ENCODE assay signal across 8 mouse cellular contexts in genomic region chr1:36303381-36304320, GRCm38 (mm10). TPM values are rescaled to one million over a fixed set of nuclear protein-coding genes. Genes with fewer than 3 reads are reported as not detected.
DNase-seq lines count a peak whose midpoint lies in the region; ATAC-seq and TF ChIP-seq lines count a peak whose summit lies in the region.

No protein-coding gene starts in this region.

- peak; percentile 99 for DNase-seq in NIH3T3 (ENCODE audit: low read depth)
- peak; percentile 70 to 79 for DNase-seq in cerebellum, adult 2 months
- DNase-seq in gastrocnemius, adult 18-20 months (ENCODE audit: low spot score) = peak; percentile 92
- peak; percentile 71 for DNase-seq in hindbrain, embryonic 14.5 days (ENCODE audit: low spot score)
- DNase-seq in left cerebral cortex, adult 11 months (ENCODE audit: low spot score) = peak; percentile 72
- peak; percentile 89 for DNase-seq in lung, postnatal 14 days
- DNase-seq in right cerebral cortex, postnatal 36 days (ENCODE audit: low spot score in 2 of 2) = peak; percentile 81

- peak overlapping the region; percentile 53 for H3K4me3 ChIP-seq in cerebellum, adult 2 months (replicated peaks; ENCODE audit: insufficient read depth, low read depth, low read length)
- peak overlapping the region; percentile 27 for H3K4me3 ChIP-seq in hindbrain, embryonic 14.5 days (replicated peaks; ENCODE audit: low read length)

- peak; percentile 41; the same call in 1 of the 2 replicates for ATAC-seq in hindbrain, embryonic 14.5 days (ENCODE audit: low FRiP score)
- ATAC-seq in inflammation-experienced regulatory T-cells, adult 6 months = no peak

- H3K27me3 ChIP-seq in cerebellum, adult 2 months (ENCODE audit: control insufficient read depth, insufficient read depth, low read length) = no peaks in the 10 kb centered on the region
- peaks cover 4% of the 10 kb centered on the region for H3K27me3 ChIP-seq in hindbrain, embryonic 14.5 days (ENCODE audit: control insufficient read depth, insufficient read depth, low read length)

- TF ChIP-seq POLR2A in cerebellum, adult 2 months (IDR thresholded peaks at IDR 0.05; ENCODE audit: borderline replicate concordance, insufficient read depth, low read length) = no peak

- 9% methylated on average over 30 of the region's 30 CpGs for WGBS in cerebellum, adult 2 months
- WGBS in hindbrain, embryonic 14.5 days = 10% methylated on average over 30 of the region's 30 CpGs

- H3K4me1 ChIP-seq in cerebellum, adult 2 months (ENCODE audit: control insufficient read depth, insufficient read depth, low read length) = 0 out of 2 replicates have a peak, but pooled peaks cover 2% of the 10 kb centered on the region
- peaks cover 11% of the 10 kb centered on the region for H3K4me1 ChIP-seq in hindbrain, embryonic 14.5 days (replicated peaks; ENCODE audit: control insufficient read depth, insufficient read depth, low read length)

- no peaks in the 10 kb centered on the region for H3K9me3 ChIP-seq in hindbrain, embryonic 14.5 days (ENCODE audit: control insufficient read depth, low read length)

- no peak for TF ChIP-seq CTCF in cerebellum, adult 2 months (IDR thresholded peaks at IDR 0.05; ENCODE audit: borderline replicate concordance, insufficient read depth, low read depth, low read length)

- peak overlapping the region; percentile 49 for H3K9ac ChIP-seq in hindbrain, embryonic 14.5 days

- no peak overlapping the region for H3K27ac ChIP-seq in cerebellum, adult 2 months (ENCODE audit: insufficient read depth, low read length)
- no peak overlapping the region for H3K27ac ChIP-seq in hindbrain, embryonic 14.5 days

- H3K4me2 ChIP-seq in hindbrain, embryonic 14.5 days (replicated peaks) = peak overlapping the region; percentile 69

- H3K36me3 ChIP-seq in hindbrain, embryonic 14.5 days (replicated peaks; ENCODE audit: control insufficient read depth, insufficient read depth) = no peaks in the 10 kb centered on the region

RNA-seq across cellular contexts. Expression of gene Arid5a, which starts 3.9 kb away (rescaled TPM):
- polyA plus RNA-seq in cerebellum, adult 2 months (2012; rRNA removed) = 9.9 and 10.7 TPM in 2 replicates
- total RNA-seq in gastrocnemius, adult 18-20 months (2021) = 10 to 100 TPM in 1 of 2 experiments, 1 to 10 TPM in 1; 6.3 to 15.4 TPM
- 4.3 and 5.8 TPM in 2 replicates for polyA plus RNA-seq in hindbrain, embryonic 14.5 days (2014; fragmentation: Nextera tagmentation; extraction: Ambion mirVana)
- 10 to 100 TPM; 75.9 to 89.1 (median 88.6) TPM for polyA plus RNA-seq in inflammation-experienced regulatory T-cells, adult 6 months (2017; shearing (Covaris generic))

RNA-seq across cellular contexts. Expression of gene Neurl3, which starts 29.2 kb away (rescaled TPM):
- polyA plus RNA-seq in cerebellum, adult 2 months (2012; rRNA removed) = 0.93 and 1.0 TPM in 2 replicates
- under 1 TPM; 0.30 to 0.66 TPM for total RNA-seq in gastrocnemius, adult 18-20 months (2021)
- polyA plus RNA-seq in hindbrain, embryonic 14.5 days (2014; fragmentation: Nextera tagmentation; extraction: Ambion mirVana) = 1.5 and 1.7 TPM in 2 replicates
- polyA plus RNA-seq in inflammation-experienced regulatory T-cells, adult 6 months (2017; shearing (Covaris generic)) = 100 to 1,000 TPM in 1 of 3 experiments, 10 to 100 TPM in 2; 23.0 to 132 (median 83.6) TPM

RNA-seq across cellular contexts. Expression of gene Uggt1, which starts 59.1 kb away (rescaled TPM):
- 23.6 and 25.7 TPM in 2 replicates for polyA plus RNA-seq in cerebellum, adult 2 months (2012; rRNA removed)
- 10 to 100 TPM; 28.1 to 29.3 TPM for total RNA-seq in gastrocnemius, adult 18-20 months (2021)
- 59.8 and 65.4 TPM in 2 replicates for polyA plus RNA-seq in hindbrain, embryonic 14.5 days (2014; fragmentation: Nextera tagmentation; extraction: Ambion mirVana)
- polyA plus RNA-seq in inflammation-experienced regulatory T-cells, adult 6 months (2017; shearing (Covaris generic)) = 10 to 100 TPM; 22.5 to 27.7 (median 25.2) TPM
